Mouse (Mus musculus) CD8-positive naive resting alpha-beta T cell, adult 2 months (primary cell): ENCODE data around the gene Cryl1.

Experiments used
- DNase-seq, 2 experiments: peaks; one replicate each; pipeline ENCODE4 v3.0.0; 2022; ENCODE audit warnings: low read depth in 2 of 2, low spot score in 2 of 2

The Cryl1 gene

DNA sequence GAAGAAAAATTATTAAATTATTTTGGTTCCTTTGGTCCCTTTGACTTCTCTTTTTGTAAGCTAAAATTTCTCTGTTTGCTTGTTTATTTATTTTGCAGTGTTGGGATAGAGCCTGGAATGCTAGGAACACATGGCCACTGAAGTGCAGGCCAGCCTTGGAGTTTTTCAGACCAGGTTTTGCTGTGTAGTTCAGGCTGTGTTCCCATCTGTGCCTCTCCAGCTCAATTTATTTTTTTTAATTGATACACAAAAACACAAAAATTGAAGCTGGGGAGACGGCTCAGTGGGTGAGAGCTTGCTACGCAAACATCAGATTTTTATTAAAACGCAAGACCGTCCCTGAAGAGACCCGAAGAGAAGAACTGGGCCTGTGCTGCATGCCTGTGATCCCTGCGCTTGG lies 71.6 kb downstream of the Cryl1 start:
- DNase-seq = no peak

DNA sequence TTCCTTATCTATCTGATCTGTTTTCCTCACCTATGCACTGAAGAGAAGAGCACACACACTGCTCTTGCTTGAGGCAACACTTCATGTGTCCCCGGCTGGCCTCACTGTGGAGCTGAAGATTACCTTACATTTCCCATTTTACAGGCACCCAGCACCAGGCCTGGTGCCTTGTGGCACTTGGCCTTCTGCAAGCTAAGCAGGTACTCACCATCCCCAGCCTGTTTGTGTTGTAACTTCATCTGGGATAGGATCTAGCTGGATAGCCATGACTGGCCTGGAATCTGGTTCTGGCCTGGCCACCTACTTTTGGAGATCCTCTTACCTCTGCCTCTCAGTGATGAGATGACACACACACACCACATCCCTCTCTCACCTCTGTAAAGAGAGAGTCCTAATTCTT lies 79.5 kb downstream of the Cryl1 start:
- no peak for DNase-seq

DNA sequence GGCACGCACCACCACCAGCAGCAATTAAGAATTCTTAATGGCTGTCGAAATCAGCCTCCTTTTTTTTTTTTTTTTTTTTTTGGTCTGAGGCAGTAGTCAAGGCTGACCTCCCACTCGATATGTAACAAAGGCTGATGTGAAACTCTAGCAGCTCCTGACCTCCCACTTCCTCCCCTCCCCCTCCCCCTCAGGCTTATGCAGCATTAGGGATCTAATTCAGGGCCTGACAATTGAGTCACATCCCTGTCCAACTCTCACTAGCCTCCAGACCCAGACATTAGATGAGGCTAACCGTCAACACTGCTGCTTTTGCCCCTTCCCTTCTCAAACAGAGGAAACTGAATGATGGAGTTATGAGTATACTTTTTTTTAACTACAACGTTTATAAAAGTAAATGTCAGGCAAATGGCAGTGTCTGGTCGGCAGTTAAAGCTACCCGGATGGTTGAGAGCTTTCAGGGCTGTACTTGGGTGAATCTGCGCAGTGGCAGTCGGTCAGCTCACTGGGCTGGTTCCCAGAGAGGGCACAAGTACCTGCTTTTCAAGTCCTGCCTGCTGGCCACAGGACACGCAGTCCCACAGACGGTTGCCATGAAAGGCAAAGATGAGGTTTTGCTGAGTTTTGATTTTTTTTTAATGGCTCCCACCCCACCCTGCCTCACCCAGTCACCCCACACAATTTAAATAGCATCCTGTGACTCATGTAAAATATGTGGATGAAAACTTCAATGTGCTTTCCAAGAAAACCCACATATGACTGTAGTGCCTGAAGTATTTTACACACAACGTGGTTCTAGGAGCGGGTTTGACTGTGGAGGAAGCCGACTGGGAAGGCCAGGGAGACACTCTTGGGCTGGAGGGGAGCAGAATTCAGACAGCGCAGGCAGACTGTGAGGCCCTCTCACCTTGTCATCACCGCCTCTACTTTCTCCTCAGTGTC lies 81.4 kb downstream of the Cryl1 start:
- no peak for DNase-seq

DNA sequence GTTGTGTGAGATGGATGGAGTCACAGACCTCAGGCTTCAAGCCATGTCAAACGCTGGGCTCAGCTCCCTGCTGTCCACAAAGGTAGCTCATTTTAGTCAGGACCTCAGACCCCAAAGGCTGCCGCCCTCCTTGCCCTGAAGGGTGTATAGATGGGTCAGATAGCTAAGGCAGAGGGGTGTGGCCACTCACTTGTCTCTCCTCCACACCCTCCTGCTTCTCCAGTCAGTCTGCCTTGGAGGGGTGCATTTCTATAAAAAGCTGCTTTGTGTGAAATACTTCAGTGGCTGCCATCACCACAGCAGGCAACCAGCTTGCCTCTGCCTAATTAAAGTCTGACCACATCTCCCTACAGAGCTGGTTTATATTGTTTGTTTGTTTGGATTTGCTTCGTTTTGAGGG lies 82.4 kb downstream of the Cryl1 start:
- DNase-seq = no peak

DNA sequence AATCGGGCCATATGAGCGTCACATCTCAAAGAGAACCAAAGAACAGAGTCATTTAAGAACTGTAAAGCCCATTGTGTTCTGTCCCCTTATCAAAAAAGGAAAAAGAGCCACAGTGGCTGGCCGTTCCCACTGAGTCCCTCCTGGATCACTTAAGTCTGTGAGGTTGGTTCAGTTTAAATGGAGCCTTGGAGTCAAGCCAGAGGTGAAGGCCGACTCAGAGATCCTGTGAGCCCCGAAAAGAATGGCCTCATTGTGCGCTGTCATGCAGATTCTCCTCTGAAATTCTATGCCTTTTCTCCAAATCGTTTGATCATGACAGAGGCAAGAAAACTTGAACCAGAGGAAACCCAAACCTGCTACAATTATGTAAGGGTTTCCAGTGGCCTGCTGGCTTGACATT lies 82.8 kb downstream of the Cryl1 start:
- no peak for DNase-seq

DNA sequence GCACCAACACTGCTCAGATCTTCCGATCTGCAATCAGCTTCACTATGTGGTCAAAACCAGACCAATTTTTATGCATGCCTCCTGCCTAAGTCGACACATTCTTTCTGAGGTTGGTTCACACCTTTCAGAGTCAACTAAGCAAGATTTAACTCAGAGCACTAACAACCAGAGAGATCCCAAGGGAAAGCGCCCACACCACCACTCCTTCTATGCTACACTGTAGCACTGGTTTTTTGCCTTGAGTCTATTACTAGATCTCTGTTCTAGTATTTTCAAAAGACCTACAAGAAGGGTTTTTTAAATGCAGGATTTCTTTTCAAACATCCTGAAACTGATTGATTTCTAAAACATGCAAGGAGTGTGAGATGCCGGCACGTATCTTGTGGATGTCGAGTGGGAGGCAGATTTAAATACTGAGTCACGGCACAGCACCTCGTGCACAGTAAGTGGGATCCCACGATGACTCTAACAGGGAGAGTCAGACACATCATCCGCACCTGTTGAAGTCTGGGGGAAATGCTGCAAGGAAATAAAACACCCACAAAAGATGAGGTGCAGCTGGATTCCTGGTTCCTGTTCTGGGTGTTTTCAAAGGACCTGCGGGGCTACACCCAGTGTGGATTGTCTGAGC lies 96.6 kb downstream of the Cryl1 start:
- DNase-seq = no peak

DNA sequence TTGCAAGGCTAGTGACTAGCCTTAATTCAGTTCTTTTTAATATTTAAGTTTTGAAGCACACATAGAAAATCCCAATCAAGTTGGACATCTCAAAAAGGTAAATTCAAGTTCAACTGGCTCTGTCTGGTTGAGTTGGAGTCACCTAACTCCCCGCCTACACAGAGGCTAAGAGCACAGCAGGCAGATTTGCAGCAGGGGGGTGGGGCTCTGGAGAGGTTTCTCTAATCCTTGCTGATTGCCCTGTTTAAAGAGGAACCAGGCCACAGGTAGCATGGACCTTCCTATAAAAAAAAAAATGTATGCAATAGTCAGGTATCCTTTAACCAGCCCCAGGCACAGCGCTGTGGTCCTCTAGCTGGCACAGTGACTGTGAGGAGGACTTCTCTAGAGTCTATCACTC lies 97.8 kb downstream of the Cryl1 start:
- DNase-seq = no peak

DNA sequence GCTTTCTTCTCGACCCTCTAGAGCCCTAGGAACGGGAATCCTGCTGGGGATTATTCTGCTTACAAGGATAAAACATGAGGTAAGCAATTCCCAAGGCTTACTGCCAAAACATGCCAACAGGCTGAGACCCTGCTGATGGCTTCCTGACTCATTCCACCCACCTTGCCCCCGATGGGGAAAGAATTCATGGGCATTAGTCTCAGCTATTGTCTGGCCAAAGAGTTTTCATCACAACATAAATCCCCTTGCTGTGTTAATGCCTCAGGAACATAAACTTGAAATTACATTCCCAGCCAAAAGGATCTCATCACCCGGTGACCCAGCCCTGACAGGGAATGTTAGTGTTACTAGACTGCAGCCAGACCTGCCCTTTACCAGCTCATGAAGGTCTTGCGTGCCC lies 100.7 kb downstream of the Cryl1 start:
- no peak for DNase-seq

DNA sequence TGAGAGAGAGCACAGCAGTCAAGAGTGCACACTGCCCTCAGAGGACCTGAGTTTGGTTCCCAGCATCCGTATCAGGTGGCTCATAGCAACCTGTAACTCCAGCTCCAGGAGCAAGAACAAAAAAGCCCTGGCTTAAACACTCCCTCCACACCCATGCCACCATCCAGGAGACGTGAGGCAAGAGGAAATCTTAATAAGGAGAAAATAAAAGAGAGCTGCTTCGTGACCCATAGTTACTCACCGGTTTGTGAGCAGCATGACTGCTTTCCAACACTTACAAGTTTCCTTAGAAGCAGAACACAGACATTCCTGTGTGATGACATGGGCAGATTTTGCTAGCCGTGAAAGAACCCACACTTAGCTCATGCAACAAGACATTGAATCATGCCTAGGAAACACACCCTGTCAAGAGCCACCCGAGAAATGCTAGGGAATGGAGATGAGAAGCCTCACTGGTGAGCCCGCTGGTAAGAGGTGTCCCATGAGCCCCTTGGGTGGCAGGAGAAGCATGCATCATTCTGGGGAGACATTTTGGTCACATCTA lies 106.9 kb downstream of the Cryl1 start:
- no peak for DNase-seq

DNA sequence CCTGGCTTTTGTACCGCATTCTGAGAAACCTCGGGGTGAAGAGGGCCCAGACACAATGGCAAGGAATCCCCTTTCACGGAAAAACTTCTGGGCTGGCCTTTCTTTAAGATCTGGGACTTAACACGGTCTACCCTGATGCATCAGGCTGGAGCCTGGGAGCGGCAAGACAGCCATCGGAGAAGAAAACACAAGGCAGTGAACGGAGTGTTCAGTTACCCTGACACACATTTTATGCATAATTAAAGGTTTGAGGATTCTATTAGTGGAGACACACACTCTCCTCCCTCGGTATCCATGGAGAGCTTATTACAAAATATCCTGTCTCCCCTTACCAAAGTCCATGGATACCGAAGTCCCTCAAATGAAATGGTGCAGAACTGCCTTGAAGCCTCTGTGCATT lies 109.2 kb downstream of the Cryl1 start:
- no peak for DNase-seq

DNA sequence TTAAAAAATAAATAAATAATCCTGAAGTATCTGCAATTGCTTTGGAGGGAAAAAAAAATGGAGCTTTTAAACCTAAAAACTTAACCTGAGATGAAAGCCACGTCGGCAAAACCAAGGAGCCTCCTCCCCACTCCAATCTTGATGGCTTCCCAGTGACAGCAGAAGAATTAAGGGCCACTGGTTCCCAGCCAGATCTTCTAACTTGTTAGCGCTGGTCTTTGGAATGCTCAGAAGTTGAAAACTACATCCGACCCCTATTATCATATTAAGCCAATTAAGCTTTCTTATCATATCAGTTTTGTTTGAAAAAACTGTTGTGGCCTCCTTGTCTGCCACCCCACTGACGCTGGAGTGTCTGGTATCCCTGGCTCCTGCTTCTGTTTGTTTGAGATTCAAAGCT lies 114.5 kb downstream of the Cryl1 start:
- no peak for DNase-seq

DNA sequence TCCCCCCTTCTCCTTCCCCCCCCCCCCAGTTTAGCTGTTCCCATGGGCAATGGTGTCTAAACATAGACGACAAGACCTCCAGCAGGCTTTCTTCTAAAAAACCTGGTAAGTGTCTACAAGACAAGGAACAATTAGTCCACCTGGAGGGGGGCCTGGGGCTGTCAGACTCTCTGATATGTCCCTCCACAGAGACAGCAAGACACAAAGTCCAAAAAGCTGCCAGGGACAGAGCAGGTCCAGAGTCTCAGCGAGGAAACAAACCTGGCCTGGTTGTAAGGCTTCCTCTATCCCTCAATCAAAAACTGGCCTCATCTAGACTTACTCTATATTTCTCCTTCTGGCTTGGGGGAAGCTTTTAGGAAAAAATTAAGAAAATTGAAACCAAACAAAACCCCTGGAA lies 115.7 kb downstream of the Cryl1 start:
- no peak for DNase-seq

DNA sequence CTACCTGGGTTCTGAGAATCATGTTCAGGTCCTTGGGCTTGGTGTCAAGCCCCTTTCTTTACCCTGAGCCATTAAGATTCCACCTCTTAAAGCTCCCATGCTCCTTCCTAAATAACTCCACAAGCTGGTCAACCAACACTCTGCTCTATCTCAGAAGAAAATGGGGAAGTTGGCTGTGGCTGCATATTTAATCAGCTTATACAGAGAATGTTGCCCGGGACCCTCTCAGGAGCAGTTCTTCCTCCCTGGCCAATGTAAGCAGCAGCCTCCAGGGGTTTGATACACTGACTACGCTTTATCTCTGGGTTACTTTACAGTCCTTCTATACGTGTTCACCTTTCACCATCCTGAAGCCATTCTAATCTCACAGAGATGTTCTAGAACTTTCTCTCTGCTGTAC lies 117.5 kb downstream of the Cryl1 start:
- no peak for DNase-seq

DNA sequence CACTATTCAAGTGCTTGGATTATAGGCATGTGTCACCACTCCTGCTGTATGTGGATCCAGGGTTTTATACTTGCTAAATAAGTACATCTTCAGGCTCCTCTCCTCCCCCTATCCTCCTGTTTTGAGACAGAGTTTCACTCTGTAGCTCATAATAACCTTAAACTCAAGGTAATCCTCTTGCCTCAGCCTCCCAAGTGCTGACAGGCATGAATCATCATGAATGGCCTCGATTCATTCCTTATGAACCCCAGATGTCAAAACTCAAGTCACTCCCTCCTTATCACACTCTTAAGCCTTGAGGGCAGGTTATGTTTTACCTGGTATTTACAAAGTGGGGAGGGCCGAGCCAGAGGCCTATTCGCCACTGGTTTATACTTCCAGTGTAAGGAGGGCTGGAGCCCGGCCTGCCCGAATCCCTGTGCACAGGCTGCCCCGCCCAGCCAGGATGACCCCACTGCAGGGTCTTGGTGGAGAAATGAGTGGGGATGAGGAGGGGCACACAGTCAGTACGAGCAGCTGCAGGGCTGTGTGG lies 121.8 kb downstream of the Cryl1 start:
- no peak for DNase-seq

DNA sequence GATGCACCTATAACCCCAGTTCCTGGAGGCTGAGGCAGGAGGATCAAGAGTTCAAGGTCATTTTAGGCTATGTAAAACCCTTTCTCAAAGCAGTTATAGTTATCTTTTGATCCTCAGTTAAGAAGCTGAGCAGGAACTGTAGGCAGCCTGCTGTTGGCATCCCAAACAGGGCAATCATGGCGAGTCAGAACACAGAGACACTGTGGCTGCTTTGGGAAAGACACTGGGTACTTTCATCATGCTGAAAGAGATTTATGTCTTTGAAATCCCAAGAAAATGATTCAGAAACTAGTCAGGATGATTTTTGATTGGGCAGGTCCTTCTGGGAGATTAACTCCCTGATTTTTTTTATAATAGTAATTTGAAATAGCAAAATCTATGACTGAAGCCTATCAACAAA lies 126.0 kb downstream of the Cryl1 start:
- DNase-seq = no peak

DNA sequence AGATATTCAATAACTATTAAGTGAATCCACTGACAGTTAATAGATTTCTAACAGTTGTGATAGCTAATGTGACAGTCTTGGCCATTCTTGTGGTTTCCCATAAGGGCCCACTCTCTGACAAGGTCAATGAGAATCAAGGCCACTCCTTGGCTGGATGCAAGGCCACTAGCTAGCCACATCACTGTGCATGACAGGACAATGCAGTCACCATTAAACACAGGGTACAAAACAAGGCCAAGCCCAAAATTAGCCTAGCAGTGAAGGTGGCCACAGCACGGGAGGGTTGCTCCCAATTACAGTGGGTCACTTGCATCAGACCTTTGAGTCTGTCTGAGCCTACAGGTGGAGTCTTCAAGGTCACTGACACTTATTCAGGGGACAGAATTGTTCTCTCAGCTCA lies 126.5 kb downstream of the Cryl1 start:
- DNase-seq = no peak

DNA sequence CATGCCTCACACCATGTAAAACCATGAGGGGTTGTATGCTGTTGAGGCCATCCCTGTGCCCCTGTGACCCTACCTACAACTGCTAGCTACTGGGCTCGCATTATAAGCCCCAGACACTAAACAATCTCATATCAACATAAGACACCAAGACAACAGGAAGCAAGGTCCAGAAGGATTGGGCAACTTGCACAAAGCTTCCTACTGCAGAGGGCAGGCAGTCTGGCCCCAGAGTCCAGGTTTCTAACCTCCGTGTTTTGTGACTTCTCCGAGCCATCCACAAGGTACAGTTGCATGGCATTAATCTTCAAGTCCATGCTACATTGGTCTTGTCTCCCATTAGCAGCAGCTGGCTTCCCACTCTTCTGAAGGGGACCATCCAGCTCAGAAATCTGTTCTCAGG lies 129.4 kb downstream of the Cryl1 start:
- DNase-seq = no peak

DNA sequence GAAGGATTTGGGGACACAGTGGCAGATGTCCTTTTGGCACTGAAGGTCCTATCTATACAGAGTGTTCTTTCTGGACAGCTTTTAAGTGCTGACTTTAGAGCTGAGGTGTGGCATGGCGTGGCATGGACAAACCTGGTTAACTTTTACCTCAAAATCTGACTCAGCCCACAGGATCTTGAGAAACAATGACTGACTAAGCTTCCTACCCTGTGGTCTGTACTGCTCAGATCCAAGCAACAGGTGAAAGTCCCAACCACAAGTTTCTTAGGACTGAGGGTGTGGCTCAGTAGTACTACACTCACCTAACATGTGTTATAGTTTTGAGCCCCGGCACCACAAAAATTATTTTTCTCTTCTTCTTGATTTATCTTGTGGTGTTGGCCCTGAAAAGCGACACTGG lies 130.0 kb downstream of the Cryl1 start:
- DNase-seq = no peak

DNA sequence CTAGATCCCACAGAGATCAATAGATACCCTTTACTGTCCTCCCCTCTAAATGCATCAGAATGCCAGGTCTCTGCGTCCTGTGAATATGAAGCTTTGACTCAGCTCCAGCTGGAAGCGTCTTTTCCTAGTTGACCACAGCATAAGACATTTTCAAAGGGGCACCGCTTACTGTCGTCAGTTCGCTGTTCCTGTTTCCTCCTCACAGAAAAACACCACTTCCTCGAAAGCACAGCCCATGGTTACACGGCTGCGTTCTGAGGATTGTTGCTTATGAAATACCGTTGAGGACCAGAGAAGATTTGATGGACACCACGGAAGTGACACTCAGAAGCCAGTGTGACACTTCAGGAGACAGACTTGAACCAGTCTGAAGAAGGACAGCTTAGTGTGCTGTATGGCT lies 134.4 kb downstream of the Cryl1 start:
- DNase-seq = no peak

DNA sequence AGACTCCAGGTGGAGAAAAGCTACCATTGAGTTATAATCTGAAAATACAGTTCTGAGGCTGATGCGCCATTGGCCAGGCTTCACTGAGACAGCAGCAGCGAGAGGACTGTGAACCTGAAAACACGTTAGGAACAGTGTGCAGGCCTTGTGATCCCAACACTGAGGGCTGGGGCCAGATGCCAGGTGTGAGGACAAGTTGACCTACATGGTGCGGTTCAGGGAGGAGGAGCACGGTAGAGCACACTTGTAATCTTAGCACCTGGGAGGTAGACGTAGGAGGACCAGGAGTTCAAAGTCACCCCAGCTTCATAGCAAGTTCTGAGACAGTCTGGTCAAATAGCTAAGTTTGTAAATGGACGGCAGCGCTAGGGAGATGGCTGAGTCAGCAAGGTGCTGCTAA lies 139.0 kb downstream of the Cryl1 start:
- no peak for DNase-seq

DNA sequence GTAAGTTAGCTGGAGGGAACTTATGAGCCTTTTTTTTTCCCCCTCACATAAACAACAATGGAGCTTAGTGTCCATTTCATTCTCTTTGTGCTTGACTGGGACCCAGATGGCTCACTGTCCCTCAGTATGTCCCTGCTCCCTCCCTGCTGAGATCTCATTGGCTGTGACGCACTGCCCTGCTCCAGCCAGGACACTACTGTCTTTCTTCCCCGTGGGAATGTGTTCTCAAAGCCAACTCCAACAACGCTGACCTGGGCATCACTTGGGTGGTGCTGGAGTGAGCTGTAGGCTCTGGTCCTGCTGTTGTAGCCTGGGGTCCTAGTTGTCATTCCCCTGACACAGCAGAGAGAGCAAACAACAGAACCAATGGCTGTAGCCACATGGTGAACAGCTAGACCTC lies 149.7 kb downstream of the Cryl1 start:
- DNase-seq = no peak

DNA sequence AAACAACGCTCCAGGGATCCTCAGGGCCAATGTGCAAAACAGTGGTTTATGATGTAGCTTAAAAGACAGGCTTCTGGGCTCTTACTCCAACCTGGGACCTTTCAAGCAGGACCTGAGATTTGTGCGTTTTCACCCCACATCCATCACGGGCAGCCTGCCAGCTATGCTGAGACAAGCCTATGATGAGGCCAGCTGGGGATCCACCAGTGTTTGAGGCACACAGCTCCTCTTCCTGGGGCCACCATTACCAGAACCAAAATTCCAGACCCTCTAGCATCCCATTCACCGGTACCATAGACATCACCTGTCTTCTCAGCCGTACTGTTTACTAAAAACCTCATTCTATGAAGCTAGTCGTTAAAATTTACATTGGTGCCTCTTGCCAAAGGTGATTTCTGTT lies 151.8 kb downstream of the Cryl1 start:
- DNase-seq = no peak
